Comparison of ENCODE assay signal across 8 mouse cellular contexts in genomic region chr12:4793718-4794117, GRCm38 (mm10). TPM values are rescaled to one million over a fixed set of nuclear protein-coding genes. Genes with fewer than 3 reads are reported as not detected.
A peak's percentile ranks its signal among the peaks of the same experiment; 100 is the strongest.
DNase-seq lines count a peak whose midpoint lies in the region; ATAC-seq and TF ChIP-seq lines count a peak whose summit lies in the region.
"Had no signal": no experiment of that assay in that cellular context is flagged by ENCODE, and none has a peak within 500 bp of the region (broad histone marks: within the 10 kb centered on the region; RNA-seq: fewer than 3 reads in every experiment).

No protein-coding gene starts in this region.

- H3K9me3 ChIP-seq in intestine, postnatal 0 days (ENCODE audit: control insufficient read depth), result no peaks in the 10 kb centered on the region
- H3K9me3 ChIP-seq in intestine, embryonic 15.5 days, result no peaks in the 10 kb centered on the region
- peaks cover 5% of the 10 kb centered on the region; the same call in 1 of the 2 replicates for H3K9me3 ChIP-seq in ES-Bruce4 (replicated peaks; ENCODE audit: control insufficient read depth, insufficient read depth, low read length, poor library complexity, severe bottlenecking)

- H3K36me3 ChIP-seq in intestine, postnatal 0 days (ENCODE audit: control insufficient read depth, insufficient read depth), result no peaks in the 10 kb centered on the region
- H3K36me3 ChIP-seq in intestine, embryonic 15.5 days, result no peaks in the 10 kb centered on the region
- H3K36me3 ChIP-seq in ES-Bruce4 (ENCODE audit: control insufficient read depth, insufficient read depth, low read length, poor library complexity, severe bottlenecking), result no peaks in the 10 kb centered on the region

- TF ChIP-seq CTCF in intestine, postnatal 0 days (IDR thresholded peaks at IDR 0.05; ENCODE audit: low read depth), result peak; percentile 63
- TF ChIP-seq CTCF in ES-Bruce4 (IDR thresholded peaks at IDR 0.05; ENCODE audit: low read depth, low read length), result peak; percentile 65

- H3K4me2 ChIP-seq in intestine, postnatal 0 days (replicated peaks; ENCODE audit: low read depth), result no peak overlapping the region
- no peak overlapping the region for H3K4me2 ChIP-seq in intestine, embryonic 15.5 days (replicated peaks)

- H3K4me1 ChIP-seq in intestine, postnatal 0 days (replicated peaks; ENCODE audit: control insufficient read depth, insufficient read depth, low read length), result no peaks in the 10 kb centered on the region
- H3K4me1 ChIP-seq in intestine, embryonic 15.5 days (replicated peaks), result no peaks in the 10 kb centered on the region
- no peaks in the 10 kb centered on the region for H3K4me1 ChIP-seq in ES-Bruce4 (ENCODE audit: control insufficient read depth, insufficient read depth, low read length)

- H3K27me3 ChIP-seq in intestine, postnatal 0 days (replicated peaks; ENCODE audit: control insufficient read depth, insufficient read depth, low read length), result no peaks in the 10 kb centered on the region
- H3K27me3 ChIP-seq in intestine, embryonic 15.5 days (replicated peaks), result no peaks in the 10 kb centered on the region
- H3K27me3 ChIP-seq in ES-Bruce4 (ENCODE audit: control insufficient read depth, insufficient read depth, low read length, poor library complexity, severe bottlenecking), result no peaks in the 10 kb centered on the region

- no peak for TF ChIP-seq EP300 in ES-Bruce4 (IDR thresholded peaks at IDR 0.05; ENCODE audit: insufficient read depth, low read depth, low read length)

- peak; percentile 8 for DNase-seq in 3134 (ENCODE audit: extremely low read depth, insufficient read length, low spot score)
- peak; percentile 19 to 32 for DNase-seq in left cerebral cortex, postnatal 14 days (ENCODE audit: low spot score in 2 of 2)
- no peak for DNase-seq in adrenal gland, adult 2 months
- DNase-seq: lung, postnatal 4 days had no signal

- intact Hi-C loops in left cerebral cortex, postnatal 14 days (cut with DNase I), result no loop called here

- no peak overlapping the region for H3K4me3 ChIP-seq in intestine, postnatal 0 days (ENCODE audit: low read depth, low read length)
- H3K4me3 ChIP-seq in intestine, embryonic 15.5 days (replicated peaks), result no peak overlapping the region
- H3K4me3 ChIP-seq in ES-Bruce4 (ENCODE audit: low read depth, low read length), result no peak overlapping the region

- H3K27ac ChIP-seq in intestine, postnatal 0 days (ENCODE audit: low read depth, low read length), result no peak overlapping the region
- no peak overlapping the region for H3K27ac ChIP-seq in intestine, embryonic 15.5 days
- H3K27ac ChIP-seq in ES-Bruce4 (ENCODE audit: insufficient read depth, low read length), result no peak overlapping the region

- TF ChIP-seq POLR2A in ES-Bruce4 (IDR thresholded peaks at IDR 0.05; ENCODE audit: insufficient read depth, low read length), result no peak

- WGBS in intestine, postnatal 0 days, result 83% methylated on average over 1 of the region's 1 CpGs
- 81% methylated on average over 1 of the region's 1 CpGs for WGBS in intestine, embryonic 15.5 days

- no peak overlapping the region for H3K9ac ChIP-seq in intestine, postnatal 0 days (ENCODE audit: low read depth, low read length)
- H3K9ac ChIP-seq in intestine, embryonic 15.5 days, result no peak overlapping the region
- no peak overlapping the region for H3K9ac ChIP-seq in ES-Bruce4 (ENCODE audit: low read depth, poor library complexity, severe bottlenecking)

- ATAC-seq in intestine, postnatal 0 days, result no peak
- no peak for ATAC-seq in intestine, embryonic 15.5 days
- ATAC-seq in monocyte, adult 5-6 weeks (replicated peaks; ENCODE audit: insufficient number of reproducible peaks, low FRiP score, low TSS enrichment, poor library complexity, severe bottlenecking), result no peak

RNA-seq across cellular contexts. Expression of gene Sf3b6, which starts 23.6 kb away (rescaled TPM):
- 367 and 375 TPM in 2 replicates for polyA plus RNA-seq in intestine, postnatal 0 days (2015; fragmentation: Nextera tagmentation; extraction: Ambion mirVana)
- polyA plus RNA-seq in intestine, embryonic 15.5 days (2015; fragmentation: Nextera tagmentation; extraction: Ambion mirVana), result 203 and 231 TPM in 2 replicates
- polyA plus RNA-seq in ES-Bruce4 (2011; ENCODE audit: insufficient read depth, insufficient read length, low read depth, missing spikeins), result 183 and 208 TPM in 2 replicates
- 10 to 100 TPM; 85.2 to 88.0 TPM for total RNA-seq in left cerebral cortex, postnatal 14 days (2021)
- total RNA-seq in monocyte, adult 5-6 weeks (2017), result 118 to 202 TPM (median 184 TPM) in 3 replicates
- total RNA-seq in adrenal gland, adult 2 months (2021), result 100 to 1,000 TPM; 117 to 145 TPM
- 7.1 and 9.4 TPM in 2 replicates for polyA plus RNA-seq in adrenal gland, adult 2 months (2012; rRNA removed)

RNA-seq across cellular contexts. Expression of gene Fam228b, which starts 24.7 kb away (rescaled TPM):
- polyA plus RNA-seq in intestine, postnatal 0 days (2015; fragmentation: Nextera tagmentation; extraction: Ambion mirVana), result 0.67 and 1.0 TPM in 2 replicates
- polyA plus RNA-seq in intestine, embryonic 15.5 days (2015; fragmentation: Nextera tagmentation; extraction: Ambion mirVana), result 1.2 and 1.8 TPM in 2 replicates
- 4.7 and 6.9 TPM in 2 replicates for polyA plus RNA-seq in ES-Bruce4 (2011; ENCODE audit: insufficient read depth, insufficient read length, low read depth, missing spikeins)
- 10 to 100 TPM; 19.3 to 25.0 TPM for total RNA-seq in left cerebral cortex, postnatal 14 days (2021)
- total RNA-seq in monocyte, adult 5-6 weeks (2017), result 0.29 to 0.57 TPM in 2 of 3 replicates, not detected in the other
- 1 to 10 TPM; 3.7 to 3.8 TPM for total RNA-seq in adrenal gland, adult 2 months (2021)
- polyA plus RNA-seq in adrenal gland, adult 2 months (2012; rRNA removed), result 0.82 and 3.2 TPM in 2 replicates

RNA-seq across cellular contexts. Expression of gene Pfn4, which starts 24.9 kb away (rescaled TPM):
- 0.97 and 1.0 TPM in 2 replicates for polyA plus RNA-seq in intestine, postnatal 0 days (2015; fragmentation: Nextera tagmentation; extraction: Ambion mirVana)
- polyA plus RNA-seq in intestine, embryonic 15.5 days (2015; fragmentation: Nextera tagmentation; extraction: Ambion mirVana), result 1.7 TPM in 2 replicates
- 0.44 and 1.2 TPM in 2 replicates for polyA plus RNA-seq in ES-Bruce4 (2011; ENCODE audit: insufficient read depth, insufficient read length, low read depth, missing spikeins)
- total RNA-seq in left cerebral cortex, postnatal 14 days (2021), result 10 to 100 TPM; 11.3 to 13.0 TPM
- not detected in 3 replicates for total RNA-seq in monocyte, adult 5-6 weeks (2017)
- total RNA-seq in adrenal gland, adult 2 months (2021), result 1 to 10 TPM; 1.4 to 2.9 TPM
- 0.03 and 0.29 TPM in 2 replicates for polyA plus RNA-seq in adrenal gland, adult 2 months (2012; rRNA removed)

RNA-seq across cellular contexts. Expression of gene Fkbp1b, which starts 47.7 kb away (rescaled TPM):
- 16.2 and 20.6 TPM in 2 replicates for polyA plus RNA-seq in intestine, postnatal 0 days (2015; fragmentation: Nextera tagmentation; extraction: Ambion mirVana)
- 8.7 and 9.7 TPM in 2 replicates for polyA plus RNA-seq in intestine, embryonic 15.5 days (2015; fragmentation: Nextera tagmentation; extraction: Ambion mirVana)
- 17.3 and 17.8 TPM in 2 replicates for polyA plus RNA-seq in ES-Bruce4 (2011; ENCODE audit: insufficient read depth, insufficient read length, low read depth, missing spikeins)
- 10 to 100 TPM; 63.5 to 91.4 TPM for total RNA-seq in left cerebral cortex, postnatal 14 days (2021)
- total RNA-seq in monocyte, adult 5-6 weeks (2017), result 9.4 to 30.7 TPM (median 11.2 TPM) in 3 replicates
- total RNA-seq in adrenal gland, adult 2 months (2021), result 1 to 10 TPM; 4.2 to 9.6 TPM
- 5.2 and 8.9 TPM in 2 replicates for polyA plus RNA-seq in adrenal gland, adult 2 months (2012; rRNA removed)

RNA-seq across cellular contexts. Expression of gene Wdcp, which starts 49.4 kb away (rescaled TPM):
- polyA plus RNA-seq in intestine, postnatal 0 days (2015; fragmentation: Nextera tagmentation; extraction: Ambion mirVana), result 7.3 and 8.7 TPM in 2 replicates
- polyA plus RNA-seq in intestine, embryonic 15.5 days (2015; fragmentation: Nextera tagmentation; extraction: Ambion mirVana), result 15.3 and 15.7 TPM in 2 replicates
- polyA plus RNA-seq in ES-Bruce4 (2011; ENCODE audit: insufficient read depth, insufficient read length, low read depth, missing spikeins), result 25.4 and 26.9 TPM in 2 replicates
- 10 to 100 TPM; 10.6 to 11.5 TPM for total RNA-seq in left cerebral cortex, postnatal 14 days (2021)
- 6.2 to 8.5 TPM (median 6.2 TPM) in 3 replicates for total RNA-seq in monocyte, adult 5-6 weeks (2017)
- total RNA-seq in adrenal gland, adult 2 months (2021), result 1 to 10 TPM; 7.1 to 7.7 TPM
- polyA plus RNA-seq in adrenal gland, adult 2 months (2012; rRNA removed), result 3.5 and 3.8 TPM in 2 replicates

Comparison
In these comparisons a context has a peak if more than half of its experiments do, and no peak if none do; other contexts are left out.
1. RNA of gene Sf3b6, which starts 23.6 kb away (polyA plus RNA-seq): 367 to 375 TPM in intestine, postnatal 0 days, 203 to 231 TPM in intestine, embryonic 15.5 days and 183 to 208 TPM in ES-Bruce4; 7.1 to 9.4 TPM in adrenal gland, adult 2 months; every median in the first group is over 10 times any median in the second.